Mouse (Mus musculus): Measurements from ENCODE around the gene Palmd. TPM values are rescaled to one million over a fixed set of nuclear protein-coding genes. Genes with fewer than 3 reads are reported as not detected.

The Palmd gene
- polyA plus RNA-seq, 1 experiment from 2014 or later: 2.5 TPM

GRCm38 (mm10) chr3:116904158-116904557 is 64.6 kb downstream of the Palmd start:
- Histone ChIP-seq H3K9me3 (ENCODE audit: control insufficient read depth) (no peaks in the 10 kb centered on the region), H3K9ac (ENCODE audit: low read depth, low read length) (no peak overlapping the region), H3K4me3 (ENCODE audit: low read depth, low read length) (no peak overlapping the region), H3K27ac (ENCODE audit: low read depth, low read length) (no peak overlapping the region), H3K27me3 (replicated peaks; ENCODE audit: control insufficient read depth, insufficient read depth, low read length) (no peaks in the 10 kb centered on the region), H3K4me1 (replicated peaks; ENCODE audit: control insufficient read depth, insufficient read depth, low read length) (no peaks in the 10 kb centered on the region), H3K4me2 (replicated peaks; ENCODE audit: low read depth) (no peak overlapping the region), H3K36me3 (ENCODE audit: control insufficient read depth, insufficient read depth) (peaks cover 10% of the 10 kb centered on the region; the same call in 1 of the 2 replicates)
- 0 out of 2 replicates have a peak, but pooled peaks have one; percentile 13 for ATAC-seq
- peak; percentile 86 for TF ChIP-seq CTCF (IDR thresholded peaks at IDR 0.05; ENCODE audit: low read depth)
- 27% methylated on average over 6 of the region's 6 CpGs for WGBS

DNA sequence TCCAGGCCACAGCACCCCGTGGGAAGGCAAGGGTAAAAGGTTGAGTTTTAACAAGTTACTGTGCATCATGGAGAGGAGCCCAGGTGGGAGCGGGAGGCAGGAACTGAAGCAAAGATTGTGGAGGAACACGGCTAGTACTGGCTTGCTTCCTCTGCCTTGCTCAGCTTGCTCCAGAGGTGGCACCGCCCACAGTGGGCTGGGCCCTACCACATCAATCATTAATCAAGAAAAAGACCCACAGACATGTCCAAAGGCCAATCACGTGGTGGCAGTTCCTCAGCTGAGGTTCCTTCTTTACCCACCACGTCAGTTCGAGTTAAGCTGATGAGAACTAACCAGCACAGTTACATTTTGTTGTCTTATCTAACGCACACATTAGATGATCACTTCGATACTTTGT is 75.9 kb downstream of the Palmd start:
- H3K4me1 ChIP-seq (replicated peaks; ENCODE audit: control insufficient read depth, insufficient read depth, low read length): no peaks in the 10 kb centered on the region; the same call in 1 of the 2 replicates
- peak; percentile 96 for ATAC-seq
- no peak overlapping the region; the same call in 1 of the 2 replicates for H3K27ac ChIP-seq (ENCODE audit: low read depth, low read length)
- H3K4me2 ChIP-seq (replicated peaks; ENCODE audit: low read depth): no peak overlapping the region; the same call in 1 of the 2 replicates
- TF ChIP-seq CTCF (IDR thresholded peaks at IDR 0.05; ENCODE audit: low read depth): no peak
- H3K9me3 ChIP-seq (ENCODE audit: control insufficient read depth): no peaks in the 10 kb centered on the region
- H3K4me3 ChIP-seq (ENCODE audit: low read depth, low read length): peak overlapping the region; percentile 17; the same call in 1 of the 2 replicates
- H3K27me3 ChIP-seq (replicated peaks; ENCODE audit: control insufficient read depth, insufficient read depth, low read length): no peaks in the 10 kb centered on the region
- H3K36me3 ChIP-seq (ENCODE audit: control insufficient read depth, insufficient read depth): peaks cover 10% of the 10 kb centered on the region
- 45% methylated on average over 9 of the region's 9 CpGs for WGBS
- no peak overlapping the region for H3K9ac ChIP-seq (ENCODE audit: low read depth, low read length)

DNA sequence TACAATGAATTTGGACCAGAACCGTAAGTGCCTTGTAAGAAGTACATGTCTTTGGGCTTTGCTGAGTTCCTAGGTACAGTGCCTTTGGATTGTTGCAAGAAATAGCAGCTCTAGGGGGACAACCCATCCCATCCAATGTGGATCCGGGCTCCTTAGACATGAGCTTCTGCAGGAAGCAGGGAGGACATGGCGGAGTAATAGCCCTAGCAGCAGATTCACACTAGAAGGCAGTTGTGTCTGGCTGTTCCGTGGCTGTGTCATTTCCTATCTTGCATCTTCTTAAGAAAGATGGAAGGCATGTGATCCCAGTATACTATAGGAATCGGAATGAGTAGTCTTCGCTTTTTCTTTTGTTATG is 76.6 kb downstream of the Palmd start:
- H3K27ac ChIP-seq (ENCODE audit: low read depth, low read length): no peak overlapping the region
- H3K4me3 ChIP-seq (ENCODE audit: low read depth, low read length): no peak overlapping the region
- ATAC-seq: no peak
- no peaks in the 10 kb centered on the region for H3K27me3 ChIP-seq (replicated peaks; ENCODE audit: control insufficient read depth, insufficient read depth, low read length)
- no peak overlapping the region for H3K4me2 ChIP-seq (replicated peaks; ENCODE audit: low read depth)
- no peaks in the 10 kb centered on the region for H3K9me3 ChIP-seq (ENCODE audit: control insufficient read depth)
- 94% methylated on average over 6 of the region's 6 CpGs for WGBS
- no peak for TF ChIP-seq CTCF (IDR thresholded peaks at IDR 0.05; ENCODE audit: low read depth)
- peaks cover 7% of the 10 kb centered on the region for H3K36me3 ChIP-seq (ENCODE audit: control insufficient read depth, insufficient read depth)
- no peak overlapping the region for H3K9ac ChIP-seq (ENCODE audit: low read depth, low read length)
- no peaks in the 10 kb centered on the region; the same call in 1 of the 2 replicates for H3K4me1 ChIP-seq (replicated peaks; ENCODE audit: control insufficient read depth, insufficient read depth, low read length)

- 80% methylated on average over 17 of the region's 17 CpGs for WGBS
- TF ChIP-seq CTCF (IDR thresholded peaks at IDR 0.05; ENCODE audit: low read depth): no peak
Measured at GRCm38 (mm10) chr3:116891436-116892205, 77.2 kb downstream of the Palmd start.

GRCm38 (mm10) chr3:116890576-116890975 is 78.2 kb downstream of the Palmd start:
- TF ChIP-seq CTCF (IDR thresholded peaks at IDR 0.05; ENCODE audit: low read depth): no peak
- 93% methylated on average over 4 of the region's 4 CpGs for WGBS
- H3K27me3 ChIP-seq (replicated peaks; ENCODE audit: control insufficient read depth, insufficient read depth, low read length): no peaks in the 10 kb centered on the region
- no peak overlapping the region for H3K27ac ChIP-seq (ENCODE audit: low read depth, low read length)
- H3K36me3 ChIP-seq (ENCODE audit: control insufficient read depth, insufficient read depth): no peaks in the 10 kb centered on the region; the same call in 1 of the 2 replicates
- no peak for ATAC-seq
- no peaks in the 10 kb centered on the region for H3K9me3 ChIP-seq (ENCODE audit: control insufficient read depth)
- H3K4me3 ChIP-seq (ENCODE audit: low read depth, low read length): no peak overlapping the region
- no peak overlapping the region for H3K9ac ChIP-seq (ENCODE audit: low read depth, low read length)
- no peaks in the 10 kb centered on the region; the same call in 1 of the 2 replicates for H3K4me1 ChIP-seq (replicated peaks; ENCODE audit: control insufficient read depth, insufficient read depth, low read length)
- H3K4me2 ChIP-seq (replicated peaks; ENCODE audit: low read depth): no peak overlapping the region

More at GRCm38 (mm10) chr3:116891436-116892205, 77.2 kb downstream of the Palmd start:
- Histone ChIP-seq H3K4me2 (replicated peaks; ENCODE audit: low read depth) (no peak overlapping the region), H3K4me1 (replicated peaks; ENCODE audit: control insufficient read depth, insufficient read depth, low read length) (no peaks in the 10 kb centered on the region; the same call in 1 of the 2 replicates), H3K27ac (ENCODE audit: low read depth, low read length) (no peak overlapping the region), H3K9ac (ENCODE audit: low read depth, low read length) (no peak overlapping the region), H3K36me3 (ENCODE audit: control insufficient read depth, insufficient read depth) (peaks cover 1% of the 10 kb centered on the region), H3K4me3 (ENCODE audit: low read depth, low read length) (no peak overlapping the region), H3K27me3 (replicated peaks; ENCODE audit: control insufficient read depth, insufficient read depth, low read length) (no peaks in the 10 kb centered on the region), H3K9me3 (ENCODE audit: control insufficient read depth) (no peaks in the 10 kb centered on the region)
- 0 out of 2 replicates have a peak, but pooled peaks have one; percentile 12 for ATAC-seq

DNA sequence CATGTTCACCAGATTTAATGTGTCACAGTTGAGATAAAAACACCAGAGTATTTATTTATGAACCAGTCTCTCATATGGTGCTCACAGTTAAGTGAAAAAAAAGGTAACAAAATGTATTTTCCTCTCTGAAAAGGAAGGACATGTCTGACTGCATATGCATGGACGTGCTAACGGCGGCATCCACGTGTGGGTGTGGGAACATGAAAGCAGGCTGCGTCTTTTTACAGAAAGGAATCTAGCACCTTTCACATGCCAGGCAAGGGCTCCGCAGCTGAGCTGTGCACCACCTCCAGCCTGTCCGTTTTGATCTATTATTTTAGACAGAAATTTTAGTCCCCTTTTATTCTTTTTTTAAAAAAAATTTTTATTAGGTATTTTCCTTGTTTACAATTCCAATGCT is 79.4 kb downstream of the Palmd start:
- no peak for ATAC-seq
- Histone ChIP-seq H3K27me3 (replicated peaks; ENCODE audit: control insufficient read depth, insufficient read depth, low read length) (no peaks in the 10 kb centered on the region), H3K27ac (ENCODE audit: low read depth, low read length) (no peak overlapping the region), H3K36me3 (ENCODE audit: control insufficient read depth, insufficient read depth) (no peaks in the 10 kb centered on the region; the same call in 1 of the 2 replicates), H3K4me3 (ENCODE audit: low read depth, low read length) (no peak overlapping the region), H3K9ac (ENCODE audit: low read depth, low read length) (no peak overlapping the region), H3K9me3 (ENCODE audit: control insufficient read depth) (no peaks in the 10 kb centered on the region), H3K4me2 (replicated peaks; ENCODE audit: low read depth) (no peak overlapping the region), H3K4me1 (replicated peaks; ENCODE audit: control insufficient read depth, insufficient read depth, low read length) (no peaks in the 10 kb centered on the region; the same call in 1 of the 2 replicates)
- TF ChIP-seq CTCF (IDR thresholded peaks at IDR 0.05; ENCODE audit: low read depth): no peak
- WGBS: 93% methylated on average over 7 of the region's 7 CpGs

All from intestine, postnatal 0 days (tissue).